Mouse (Mus musculus) G1E (cell line): ENCODE results near the gene Galk1.

Experiments
- CTCF ChIP-seq: IDR thresholded peaks from 2 replicates; pipeline ENCODE4 v1.5.1; 2012; ENCODE audit warnings: low read depth, low read length, inconsistent platforms, mixed read lengths
- GATA1 ChIP-seq: IDR thresholded peaks from 2 replicates; pipeline ENCODE4 v1.6.1; 2012; ENCODE audit warnings: borderline replicate concordance, low read length, inconsistent platforms, mixed read lengths
- GATA2 ChIP-seq: IDR thresholded peaks from 2 replicates; pipeline ENCODE4 v1.6.1; 2012; ENCODE audit warnings: low read depth, low read length, inconsistent platforms, borderline replicate concordance
- POLR2AphosphoS5 ChIP-seq: IDR thresholded peaks from 2 replicates; pipeline ENCODE4 v1.6.1; 2012; ENCODE audit warnings: low read depth, low read length, inconsistent platforms; ENCODE audit not compliant: insufficient replicate concordance
- TAL1 ChIP-seq: conservative IDR thresholded peaks from 2 replicates; pipeline ENCODE4 v1.6.1; 2012; ENCODE audit warnings: low read depth, low read length, inconsistent platforms, mixed read lengths

DNA sequence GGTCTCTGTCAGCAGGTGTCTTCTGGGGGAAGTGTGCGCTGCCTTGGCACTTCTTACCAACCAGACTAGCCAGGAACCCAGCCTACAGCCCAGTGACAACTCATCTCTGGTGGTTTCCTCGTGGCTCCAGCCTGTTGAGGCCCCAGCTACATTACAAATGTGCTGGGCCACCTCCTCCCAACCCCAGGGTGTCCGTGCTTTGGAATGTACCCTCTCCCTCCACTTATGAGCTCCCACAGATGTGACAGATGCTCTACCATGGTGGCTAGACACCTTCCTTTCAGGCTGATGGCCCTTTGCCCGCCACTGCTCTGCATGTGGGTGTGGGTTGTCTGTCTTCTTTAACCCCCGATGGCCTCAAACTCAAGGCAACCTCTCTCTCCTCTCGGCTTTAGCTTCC, 10.8 kb downstream of the Galk1 start:
- TF ChIP-seq CTCF (no peak), GATA2 (no peak), GATA1 (no peak), TAL1 (no peak), POLR2AphosphoS5 (no peak)
